Mouse (Mus musculus): ENCODE measurements at regions not wholly inside any gene's neighbourhood (a gene's known extent, or its start where the extent isn't known, plus 50 kb on each side); places are given as distances from the start of the nearest gene placed in this dataset.

GRCm38 (mm10) chr10:98508515-98509143 lies 405.6 kb upstream of the Atp2b1 start:
- no peaks in the 10 kb centered on the region for H3K36me3 ChIP-seq (replicated peaks; ENCODE audit: insufficient read depth, low read length)
- no peak overlapping the region for H3K9ac ChIP-seq (replicated peaks)
- no peak overlapping the region for H3K4me2 ChIP-seq (ENCODE audit: low read depth, low read length)
- H3K4me3 ChIP-seq (ENCODE audit: low read depth, low read length) = no peak overlapping the region
- WGBS (ENCODE audit: insufficient replicate concordance) = 59% methylated on average over 5 of the region's 5 CpGs
- no peak for ATAC-seq
- H3K27me3 ChIP-seq (ENCODE audit: insufficient read depth, low read length) = 0 out of 2 replicates have a peak, but pooled peaks cover 3% of the 10 kb centered on the region
- no peaks in the 10 kb centered on the region for H3K9me3 ChIP-seq (ENCODE audit: low read length)
- no peak for DNase-seq
- TF ChIP-seq EP300 (IDR thresholded peaks at IDR 0.05; ENCODE audit: low read depth) (no peak), CTCF (IDR thresholded peaks at IDR 0.05; ENCODE audit: low read depth) (no peak)
- H3K27ac ChIP-seq (ENCODE audit: low read depth) = no peak overlapping the region
- no peaks in the 10 kb centered on the region for H3K4me1 ChIP-seq (ENCODE audit: insufficient read depth)

- TF ChIP-seq CTCF (IDR thresholded peaks at IDR 0.05; ENCODE audit: low read depth) (no peak), EP300 (IDR thresholded peaks at IDR 0.05; ENCODE audit: low read depth) (no peak)
These were observed 399.4 kb upstream of the Atp2b1 start for GRCm38 (mm10) chr10:98514836-98515235.

GRCm38 (mm10) chr10:98517609-98518008 lies 396.6 kb upstream of the Atp2b1 start:
- H3K36me3 ChIP-seq (replicated peaks; ENCODE audit: insufficient read depth, low read length) = no peaks in the 10 kb centered on the region
- ATAC-seq (no peak), DNase-seq (no peak)
- H3K9me3 ChIP-seq (ENCODE audit: low read length) = no peaks in the 10 kb centered on the region
- 70% methylated on average over 2 of the region's 2 CpGs for WGBS (ENCODE audit: insufficient replicate concordance)
- H3K9ac ChIP-seq (replicated peaks) = no peak overlapping the region
- no peaks in the 10 kb centered on the region for H3K27me3 ChIP-seq (ENCODE audit: insufficient read depth, low read length)
- TF ChIP-seq CTCF (IDR thresholded peaks at IDR 0.05; ENCODE audit: low read depth) (no peak), EP300 (IDR thresholded peaks at IDR 0.05; ENCODE audit: low read depth) (no peak)
- H3K27ac ChIP-seq (ENCODE audit: low read depth) = no peak overlapping the region
- H3K4me1 ChIP-seq (ENCODE audit: insufficient read depth) = no peaks in the 10 kb centered on the region
- H3K4me3 ChIP-seq (ENCODE audit: low read depth, low read length) = no peak overlapping the region
- H3K4me2 ChIP-seq (ENCODE audit: low read depth, low read length) = no peak overlapping the region

More at GRCm38 (mm10) chr10:98514836-98515235, 399.4 kb upstream of the Atp2b1 start:
- Histone ChIP-seq H3K4me2 (ENCODE audit: low read depth, low read length) (no peak overlapping the region), H3K4me1 (ENCODE audit: insufficient read depth) (no peaks in the 10 kb centered on the region), H3K9me3 (ENCODE audit: low read length) (no peaks in the 10 kb centered on the region), H3K27me3 (ENCODE audit: insufficient read depth, low read length) (no peaks in the 10 kb centered on the region), H3K4me3 (ENCODE audit: low read depth, low read length) (no peak overlapping the region), H3K9ac (replicated peaks) (no peak overlapping the region), H3K27ac (ENCODE audit: low read depth) (no peak overlapping the region), H3K36me3 (replicated peaks; ENCODE audit: insufficient read depth, low read length) (no peaks in the 10 kb centered on the region)
- WGBS (ENCODE audit: insufficient replicate concordance) = 46% methylated on average over 1 of the region's 1 CpGs
- no peak for DNase-seq
- no peak for ATAC-seq

- Histone ChIP-seq H3K9ac (replicated peaks) (no peak overlapping the region), H3K4me1 (ENCODE audit: insufficient read depth) (no peaks in the 10 kb centered on the region), H3K4me2 (ENCODE audit: low read depth, low read length) (no peak overlapping the region), H3K9me3 (ENCODE audit: low read length) (peaks cover 3% of the 10 kb centered on the region; the same call in 1 of the 2 replicates), H3K36me3 (replicated peaks; ENCODE audit: insufficient read depth, low read length) (no peaks in the 10 kb centered on the region), H3K4me3 (ENCODE audit: low read depth, low read length) (no peak overlapping the region), H3K27me3 (ENCODE audit: insufficient read depth, low read length) (no peaks in the 10 kb centered on the region), H3K27ac (ENCODE audit: low read depth) (no peak overlapping the region)
- 70% methylated on average over 4 of the region's 4 CpGs for WGBS (ENCODE audit: insufficient replicate concordance)
- ATAC-seq (no peak), DNase-seq (no peak)
- TF ChIP-seq CTCF (IDR thresholded peaks at IDR 0.05; ENCODE audit: low read depth) (no peak), EP300 (IDR thresholded peaks at IDR 0.05; ENCODE audit: low read depth) (no peak)
These were observed 384.6 kb upstream of the Atp2b1 start for GRCm38 (mm10) chr10:98529565-98529964.

- no peak for ATAC-seq
- Histone ChIP-seq H3K27ac (ENCODE audit: low read depth) (no peak overlapping the region), H3K27me3 (ENCODE audit: insufficient read depth, low read length) (no peaks in the 10 kb centered on the region), H3K4me2 (ENCODE audit: low read depth, low read length) (no peak overlapping the region), H3K36me3 (replicated peaks; ENCODE audit: insufficient read depth, low read length) (no peaks in the 10 kb centered on the region), H3K9me3 (ENCODE audit: low read length) (no peaks in the 10 kb centered on the region), H3K4me3 (ENCODE audit: low read depth, low read length) (no peak overlapping the region), H3K4me1 (ENCODE audit: insufficient read depth) (no peaks in the 10 kb centered on the region), H3K9ac (replicated peaks) (no peak overlapping the region)
- 93% methylated on average over 4 of the region's 4 CpGs for WGBS (ENCODE audit: insufficient replicate concordance)
- DNase-seq = no peak
- TF ChIP-seq CTCF (IDR thresholded peaks at IDR 0.05; ENCODE audit: low read depth) (no peak), EP300 (IDR thresholded peaks at IDR 0.05; ENCODE audit: low read depth) (no peak)
These were observed 382.8 kb upstream of the Atp2b1 start for GRCm38 (mm10) chr10:98531425-98531824.

GRCm38 (mm10) chr10:98538706-98539105 lies 375.5 kb upstream of the Atp2b1 start:
- DNase-seq (no peak), ATAC-seq (no peak)
- no peak for TF ChIP-seq CTCF (IDR thresholded peaks at IDR 0.05; ENCODE audit: low read depth)
- no peak for TF ChIP-seq EP300 (IDR thresholded peaks at IDR 0.05; ENCODE audit: low read depth)
- H3K9ac ChIP-seq (replicated peaks) = no peak overlapping the region
- no peaks in the 10 kb centered on the region for H3K9me3 ChIP-seq (ENCODE audit: low read length)
- H3K27ac ChIP-seq (ENCODE audit: low read depth) = no peak overlapping the region
- H3K4me2 ChIP-seq (ENCODE audit: low read depth, low read length) = no peak overlapping the region
- H3K4me1 ChIP-seq (ENCODE audit: insufficient read depth) = peaks cover 3% of the 10 kb centered on the region; the same call in 1 of the 2 replicates
- WGBS (ENCODE audit: insufficient replicate concordance) = 69% methylated on average over 1 of the region's 1 CpGs
- no peaks in the 10 kb centered on the region for H3K36me3 ChIP-seq (replicated peaks; ENCODE audit: insufficient read depth, low read length)
- no peaks in the 10 kb centered on the region for H3K27me3 ChIP-seq (ENCODE audit: insufficient read depth, low read length)
- no peak overlapping the region for H3K4me3 ChIP-seq (ENCODE audit: low read depth, low read length)

Data from liver, postnatal 0 days (tissue).